Mouse (Mus musculus): ENCODE measurements at regions not wholly inside any gene's neighbourhood (a gene's known extent, or its start where the extent isn't known, plus 50 kb on each side); places are given as distances from the start of the nearest gene placed in this dataset.

GRCm38 (mm10) chr9:85136715-85137582 is 175.6 kb upstream of the Gm11114 start:
- TF ChIP-seq CTCF (IDR thresholded peaks at IDR 0.05; ENCODE audit: extremely low read depth, insufficient read depth, low read length) (no peak), POLR2A (IDR thresholded peaks at IDR 0.05; ENCODE audit: extremely low read depth, insufficient read depth, low read length) (no peak)

Data from cortical plate, adult 2 months (tissue).